Mouse (Mus musculus): ENCODE data around the gene Pcbp4. TPM values are rescaled to one million over a fixed set of nuclear protein-coding genes. Genes with fewer than 3 reads are reported as not detected.
"Not testable (repeated sequence)": the region's sequence is repeated elsewhere in the genome, so short reads cannot be mapped to it uniquely, and the experiment has no call there.

The Pcbp4 gene
- polyA plus RNA-seq, 1 experiment, result 21.1 TPM

DNA sequence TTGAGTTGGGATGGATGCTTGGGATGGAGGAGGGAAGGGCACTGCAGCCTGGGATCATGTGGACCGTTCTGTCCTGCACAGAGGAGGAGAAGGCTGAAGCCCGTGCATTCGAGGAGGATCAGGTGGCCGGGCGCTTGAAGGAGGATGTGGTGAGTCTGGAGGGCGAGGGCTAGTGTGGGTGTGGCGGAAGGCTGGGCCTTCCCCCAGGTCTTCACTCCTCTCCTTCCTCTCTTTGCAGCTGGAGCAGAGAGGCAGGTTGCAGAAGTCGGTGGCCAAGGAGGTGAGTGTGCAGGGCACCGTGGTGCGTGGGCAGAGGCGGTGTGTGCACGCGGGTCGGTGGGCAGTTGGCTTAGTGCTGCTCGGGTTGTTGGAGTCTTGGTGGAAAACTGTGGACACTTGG lies 28.0 kb downstream of the Pcbp4 start:
- 76% methylated on average over 15 of the region's 15 CpGs for WGBS
- H3K4me1 ChIP-seq (ENCODE audit: control insufficient read depth, insufficient read depth, insufficient read length, low read length), result peaks cover 11% of the 10 kb centered on the region; the same call in 1 of the 2 replicates
- H3K27me3 ChIP-seq (ENCODE audit: control insufficient read depth, insufficient read depth, low read length), result no peaks in the 10 kb centered on the region
- peaks cover 35% of the 10 kb centered on the region for H3K36me3 ChIP-seq (ENCODE audit: control insufficient read depth, insufficient read depth, low read length)
- H3K27ac ChIP-seq (ENCODE audit: insufficient read depth, low read depth, low read length), result no peak overlapping the region
- H3K4me3 ChIP-seq (ENCODE audit: low read depth, low read length), result no peak overlapping the region
- TF ChIP-seq CTCF (IDR thresholded peaks at IDR 0.05; ENCODE audit: extremely low read depth, insufficient read length, insufficient replicate concordance, low read depth, low read length), result no peak
- no peak for TF ChIP-seq POLR2A (IDR thresholded peaks at IDR 0.05; ENCODE audit: low read depth, low read length)

GRCm38 (mm10) chr9:106481676-106482075 lies 28.6 kb downstream of the Pcbp4 start:
- WGBS, result 94% methylated on average over 13 of the region's 13 CpGs
- Histone ChIP-seq H3K4me1 (ENCODE audit: control insufficient read depth, insufficient read depth, insufficient read length, low read length) (peaks cover 5% of the 10 kb centered on the region; the same call in 1 of the 2 replicates), H3K4me3 (ENCODE audit: low read depth, low read length) (no peak overlapping the region), H3K27me3 (ENCODE audit: control insufficient read depth, insufficient read depth, low read length) (no peaks in the 10 kb centered on the region), H3K36me3 (ENCODE audit: control insufficient read depth, insufficient read depth, low read length) (peaks cover 38% of the 10 kb centered on the region), H3K27ac (ENCODE audit: insufficient read depth, low read depth, low read length) (no peak overlapping the region)
- no peak for TF ChIP-seq CTCF (IDR thresholded peaks at IDR 0.05; ENCODE audit: extremely low read depth, insufficient read length, insufficient replicate concordance, low read depth, low read length)
- no peak for TF ChIP-seq POLR2A (IDR thresholded peaks at IDR 0.05; ENCODE audit: low read depth, low read length)

DNA sequence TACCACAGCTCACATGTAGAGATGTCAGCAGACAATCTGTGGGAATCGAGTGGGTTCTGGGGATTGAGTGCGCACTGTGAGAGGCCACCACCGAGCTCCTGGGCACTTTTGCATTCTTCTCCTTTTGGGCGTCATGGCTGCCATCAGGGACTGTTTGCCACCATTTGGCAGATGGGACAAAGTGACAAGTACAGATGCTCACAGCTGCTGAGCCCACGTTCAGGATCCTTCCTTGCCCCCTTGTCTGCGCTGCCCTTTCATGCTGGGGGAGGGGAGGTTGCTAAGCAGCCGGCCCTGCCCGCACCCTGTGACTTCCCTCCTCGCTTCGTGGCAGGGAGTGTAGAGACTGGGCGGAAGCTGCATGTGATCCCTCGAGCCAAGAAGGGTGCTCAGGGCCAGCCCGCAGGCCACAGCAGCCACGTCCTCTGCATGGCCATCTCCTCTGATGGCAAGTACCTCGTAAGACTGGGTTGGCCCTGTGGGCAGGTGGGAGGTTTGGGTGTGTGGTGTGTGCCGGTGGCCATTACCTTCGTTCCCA lies 29.6 kb downstream of the Pcbp4 start:
- no peak overlapping the region for H3K4me3 ChIP-seq (ENCODE audit: low read depth, low read length)
- no peaks in the 10 kb centered on the region for H3K27me3 ChIP-seq (ENCODE audit: control insufficient read depth, insufficient read depth, low read length)
- H3K27ac ChIP-seq (ENCODE audit: insufficient read depth, low read depth, low read length), result no peak overlapping the region
- peaks cover 38% of the 10 kb centered on the region for H3K36me3 ChIP-seq (ENCODE audit: control insufficient read depth, insufficient read depth, low read length)
- H3K4me1 ChIP-seq (ENCODE audit: control insufficient read depth, insufficient read depth, insufficient read length, low read length), result peaks cover 5% of the 10 kb centered on the region; the same call in 1 of the 2 replicates
- WGBS, result 88% methylated on average over 17 of the region's 17 CpGs
- no peak for TF ChIP-seq CTCF (IDR thresholded peaks at IDR 0.05; ENCODE audit: extremely low read depth, insufficient read length, insufficient replicate concordance, low read depth, low read length)
- no peak for TF ChIP-seq POLR2A (IDR thresholded peaks at IDR 0.05; ENCODE audit: low read depth, low read length)

DNA sequence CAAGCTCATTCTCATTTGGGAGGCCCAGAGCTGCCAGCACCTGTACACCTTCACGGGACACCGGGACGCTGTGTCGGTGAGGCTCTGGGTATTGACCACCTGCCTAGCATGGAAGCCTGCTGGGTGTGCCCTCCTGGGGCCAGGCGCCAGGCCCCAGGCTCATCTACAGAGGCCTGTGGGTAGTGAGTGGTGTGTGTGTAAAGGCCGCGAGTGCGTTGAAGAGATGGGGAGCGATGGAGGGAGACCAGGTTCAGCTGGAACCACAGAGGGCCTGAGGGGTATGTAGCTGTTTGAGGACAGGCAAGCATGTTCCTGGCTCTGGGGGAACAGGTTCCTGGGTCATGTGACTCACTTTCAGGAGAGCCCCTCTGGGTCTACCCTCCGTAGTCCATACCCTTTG lies 30.0 kb downstream of the Pcbp4 start:
- Histone ChIP-seq H3K4me1 (ENCODE audit: control insufficient read depth, insufficient read depth, insufficient read length, low read length) (peaks cover under 1% of the 10 kb centered on the region; the same call in 1 of the 2 replicates), H3K27me3 (ENCODE audit: control insufficient read depth, insufficient read depth, low read length) (no peaks in the 10 kb centered on the region), H3K4me3 (ENCODE audit: low read depth, low read length) (no peak overlapping the region), H3K36me3 (ENCODE audit: control insufficient read depth, insufficient read depth, low read length) (peaks cover 38% of the 10 kb centered on the region), H3K27ac (ENCODE audit: insufficient read depth, low read depth, low read length) (no peak overlapping the region)
- TF ChIP-seq CTCF (IDR thresholded peaks at IDR 0.05; ENCODE audit: extremely low read depth, insufficient read length, insufficient replicate concordance, low read depth, low read length) (no peak), POLR2A (IDR thresholded peaks at IDR 0.05; ENCODE audit: low read depth, low read length) (no peak)
- WGBS, result 94% methylated on average over 10 of the region's 10 CpGs

DNA sequence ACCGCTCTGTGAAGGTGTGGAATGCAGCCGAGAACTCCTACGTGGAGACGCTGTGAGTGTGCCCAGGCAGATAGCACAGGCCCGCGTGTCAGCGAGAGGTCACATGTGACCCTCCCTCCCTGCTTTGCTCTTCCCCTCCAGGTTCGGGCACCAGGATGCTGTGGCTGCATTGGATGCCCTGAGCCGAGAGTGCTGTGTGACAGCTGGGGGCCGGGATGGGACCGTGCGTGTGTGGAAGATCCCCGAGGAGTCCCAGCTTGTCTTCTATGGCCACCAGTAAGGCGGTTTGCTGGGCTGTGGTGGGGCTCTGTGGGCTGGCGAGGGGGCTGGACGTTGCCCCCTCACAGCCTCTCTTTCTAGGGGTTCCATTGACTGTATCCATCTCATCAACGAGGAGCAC lies 30.5 kb downstream of the Pcbp4 start:
- peaks cover 38% of the 10 kb centered on the region for H3K36me3 ChIP-seq (ENCODE audit: control insufficient read depth, insufficient read depth, low read length)
- H3K27ac ChIP-seq (ENCODE audit: insufficient read depth, low read depth, low read length), result no peak overlapping the region
- no peaks in the 10 kb centered on the region for H3K27me3 ChIP-seq (ENCODE audit: control insufficient read depth, insufficient read depth, low read length)
- no peak overlapping the region for H3K4me3 ChIP-seq (ENCODE audit: low read depth, low read length)
- TF ChIP-seq POLR2A (IDR thresholded peaks at IDR 0.05; ENCODE audit: low read depth, low read length) (no peak), CTCF (IDR thresholded peaks at IDR 0.05; ENCODE audit: extremely low read depth, insufficient read length, insufficient replicate concordance, low read depth, low read length) (no peak)
- H3K4me1 ChIP-seq (ENCODE audit: control insufficient read depth, insufficient read depth, insufficient read length, low read length), result no peaks in the 10 kb centered on the region
- 92% methylated on average over 17 of the region's 17 CpGs for WGBS

DNA sequence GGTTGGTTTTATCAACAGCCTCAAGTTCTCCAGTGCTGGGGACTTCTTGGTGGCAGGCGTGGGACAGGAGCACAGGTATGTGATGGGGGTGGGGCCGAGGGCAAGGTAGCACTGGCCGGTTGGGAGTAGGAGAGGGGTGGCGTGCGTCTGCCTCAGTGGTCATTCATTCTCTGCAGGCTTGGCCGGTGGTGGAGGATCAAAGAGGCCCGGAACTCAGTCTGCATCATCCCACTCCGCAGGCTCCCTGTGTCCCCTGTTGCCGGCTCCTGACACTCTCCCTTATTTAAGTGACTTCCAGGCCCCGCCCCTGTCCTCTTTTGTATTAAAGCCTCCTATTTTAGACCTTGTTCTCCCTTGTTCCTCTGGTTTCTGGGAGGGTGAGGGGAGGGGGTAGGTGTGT lies 32.0 kb downstream of the Pcbp4 start:
- H3K27me3 ChIP-seq (ENCODE audit: control insufficient read depth, insufficient read depth, low read length), result no peaks in the 10 kb centered on the region
- H3K4me1 ChIP-seq (ENCODE audit: control insufficient read depth, insufficient read depth, insufficient read length, low read length), result no peaks in the 10 kb centered on the region
- 91% methylated on average over 10 of the region's 10 CpGs for WGBS
- TF ChIP-seq CTCF (IDR thresholded peaks at IDR 0.05; ENCODE audit: extremely low read depth, insufficient read length, insufficient replicate concordance, low read depth, low read length) (no peak), POLR2A (IDR thresholded peaks at IDR 0.05; ENCODE audit: low read depth, low read length) (no peak)
- no peak overlapping the region for H3K27ac ChIP-seq (ENCODE audit: insufficient read depth, low read depth, low read length)
- H3K4me3 ChIP-seq (ENCODE audit: low read depth, low read length), result no peak overlapping the region
- peaks cover 38% of the 10 kb centered on the region for H3K36me3 ChIP-seq (ENCODE audit: control insufficient read depth, insufficient read depth, low read length)

DNA sequence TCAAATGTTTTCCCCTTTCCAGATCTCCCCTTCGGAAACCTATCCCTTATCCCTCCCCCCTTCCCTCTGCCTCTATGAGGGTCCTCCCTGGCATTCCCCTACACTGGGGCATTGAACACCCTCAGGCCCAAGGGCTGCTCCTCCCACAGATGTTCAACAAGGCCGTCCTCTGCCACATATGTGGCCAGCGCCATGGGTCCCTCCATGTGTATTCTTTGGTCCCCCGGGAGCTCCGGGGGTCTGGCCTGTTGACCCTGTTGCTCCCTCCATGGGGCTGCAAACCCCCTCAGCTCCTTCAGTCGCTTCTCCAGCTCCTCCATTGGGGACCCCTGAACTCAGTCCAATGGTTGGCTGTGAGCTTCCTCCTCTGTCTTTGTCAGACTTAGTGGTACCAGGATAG lies 34.5 kb downstream of the Pcbp4 start:
- WGBS, result 89% methylated on average over 6 of the region's 6 CpGs
- H3K36me3 ChIP-seq (ENCODE audit: control insufficient read depth, insufficient read depth, low read length), result peaks cover 30% of the 10 kb centered on the region
- H3K27me3 ChIP-seq (ENCODE audit: control insufficient read depth, insufficient read depth, low read length); H3K4me3 ChIP-seq (ENCODE audit: low read depth, low read length); H3K27ac ChIP-seq (ENCODE audit: insufficient read depth, low read depth, low read length); H3K4me1 ChIP-seq (ENCODE audit: control insufficient read depth, insufficient read depth, insufficient read length, low read length): not testable (repeated sequence)

DNA sequence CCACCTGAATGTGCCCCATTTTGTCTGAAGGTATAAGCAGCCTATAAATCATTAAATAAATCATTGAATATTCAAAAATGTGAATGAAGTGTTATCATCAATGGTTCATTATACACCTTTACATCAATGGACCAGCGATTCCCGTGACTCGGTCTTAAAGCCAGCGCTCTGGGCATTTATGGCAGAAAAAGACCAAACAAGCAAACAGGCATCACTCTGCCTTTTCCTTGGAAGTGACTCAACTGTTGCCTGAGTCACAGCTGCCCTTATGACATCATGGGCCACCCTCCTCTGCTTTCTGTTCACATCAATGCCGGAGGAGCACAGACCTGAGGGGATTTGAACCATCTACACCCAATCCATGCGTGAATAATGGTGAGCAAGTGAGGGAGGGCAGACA lies 46.6 kb downstream of the Pcbp4 start, which contains the start of gene Iqcf1:
TSS of gene Iqcf1 (plus strand) at position 301 of the 400 bp plus-strand sequence.
- 92% methylated on average over 6 of the region's 6 CpGs for WGBS
- no peak within 1 kb of the TSS for H3K27ac ChIP-seq (ENCODE audit: insufficient read depth, low read depth, low read length)
- H3K27me3 ChIP-seq (ENCODE audit: control insufficient read depth, insufficient read depth, low read length), result no peaks in the 10 kb centered on the region
- no peaks in the 10 kb centered on the region for H3K4me1 ChIP-seq (ENCODE audit: control insufficient read depth, insufficient read depth, insufficient read length, low read length)
- H3K4me3 ChIP-seq (ENCODE audit: low read depth, low read length), result no peak within 1 kb of the TSS
- TF ChIP-seq CTCF (IDR thresholded peaks at IDR 0.05; ENCODE audit: extremely low read depth, insufficient read length, insufficient replicate concordance, low read depth, low read length), result no peak
- TF ChIP-seq POLR2A (IDR thresholded peaks at IDR 0.05; ENCODE audit: low read depth, low read length), result no peak
- H3K36me3 ChIP-seq (ENCODE audit: control insufficient read depth, insufficient read depth, low read length), result no peaks in the 10 kb centered on the region
